Mouse (Mus musculus): ENCODE data around the gene Angel1.

GRCm38 (mm10) chr12:86678591-86679545 is 47.4 kb downstream of the Angel1 start, which contains the start of gene Vash1:
- TF ChIP-seq CTCF (IDR thresholded peaks at IDR 0.05; ENCODE audit: low read depth) (no peak), EP300 (IDR thresholded peaks at IDR 0.05; ENCODE audit: low read depth) (no peak)
